In the genomic region with DNA sequence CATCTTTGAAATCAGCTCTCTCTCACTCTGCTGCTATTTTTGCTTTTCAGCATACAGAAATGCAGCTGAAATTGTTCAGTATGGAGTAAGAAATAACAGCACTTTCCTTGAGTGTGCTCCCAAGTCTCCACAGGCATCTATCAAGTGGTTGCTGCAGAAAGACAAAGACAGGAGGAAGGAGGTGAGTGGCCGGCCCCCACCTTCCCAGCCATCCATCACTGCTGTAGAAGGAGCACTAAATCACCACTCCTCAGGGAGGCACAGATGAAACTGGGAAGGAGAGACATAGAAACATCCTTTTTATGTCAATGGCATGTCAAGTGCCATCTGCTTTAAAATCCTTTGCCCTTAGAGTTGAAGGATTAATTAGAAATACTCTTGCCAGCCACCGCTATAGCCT, we compare ENCODE assay signal across 21 mouse cellular contexts.
A peak's percentile ranks its signal among the peaks of the same experiment; 100 is the strongest.
DNase-seq lines count a peak whose midpoint lies in the region; ATAC-seq lines count a peak whose summit lies in the region.
"Had no signal": no experiment of that assay in that cellular context is flagged by ENCODE, and none has a peak within 500 bp of the region (broad histone marks: within the 10 kb centered on the region; RNA-seq: fewer than 3 reads in every experiment).

No protein-coding gene starts in this region.

- H3K4me2 ChIP-seq in forebrain, embryonic 11.5 days (ENCODE audit: low read depth, low read length, severe bottlenecking) = no peak overlapping the region
- H3K4me2 ChIP-seq in forebrain, embryonic 15.5 days (replicated peaks) = no peak overlapping the region
- H3K4me2 ChIP-seq in hindbrain, embryonic 16.5 days (ENCODE audit: low read length) = no peak overlapping the region
- H3K4me2 ChIP-seq in neural tube, embryonic 12.5 days (replicated peaks) = no peak overlapping the region
- H3K4me2 ChIP-seq: liver, embryonic 12.5 days had no signal

- H3K9me3 ChIP-seq in forebrain, embryonic 11.5 days (ENCODE audit: control insufficient read depth, low read length) = no peaks in the 10 kb centered on the region
- 0 out of 2 replicates have a peak, but pooled peaks cover 3% of the 10 kb centered on the region for H3K9me3 ChIP-seq in forebrain, embryonic 10.5 days
- no peaks in the 10 kb centered on the region; the same call in 1 of the 2 replicates for H3K9me3 ChIP-seq in forebrain, embryonic 15.5 days
- H3K9me3 ChIP-seq in hindbrain, embryonic 16.5 days (ENCODE audit: control insufficient read depth, low read length) = peaks cover 4% of the 10 kb centered on the region; the same call in 1 of the 2 replicates
- H3K9me3 ChIP-seq in neural tube, embryonic 12.5 days = no peaks in the 10 kb centered on the region
- H3K9me3 ChIP-seq: liver, embryonic 12.5 days; megakaryocyte, embryonic 14.5 days had no signal

- WGBS in forebrain, embryonic 11.5 days = 48% methylated on average over 2 of the region's 2 CpGs
- 66% methylated on average over 2 of the region's 2 CpGs for WGBS in forebrain, embryonic 10.5 days
- 23% methylated on average over 2 of the region's 2 CpGs for WGBS in forebrain, embryonic 15.5 days
- 39% methylated on average over 2 of the region's 2 CpGs for WGBS in hindbrain, embryonic 16.5 days
- 13% methylated on average over 2 of the region's 2 CpGs for WGBS in neural tube, embryonic 12.5 days

- no peak overlapping the region for H3K4me3 ChIP-seq in forebrain, embryonic 11.5 days (ENCODE audit: low read depth, low read length)
- H3K4me3 ChIP-seq in forebrain, embryonic 10.5 days = no peak overlapping the region
- no peak overlapping the region for H3K4me3 ChIP-seq in forebrain, embryonic 15.5 days
- no peak overlapping the region for H3K4me3 ChIP-seq in hindbrain, embryonic 16.5 days (ENCODE audit: low read length)
- no peak overlapping the region for H3K4me3 ChIP-seq in neural tube, embryonic 12.5 days
- H3K4me3 ChIP-seq: gastrocnemius, adult 2 months; heart, adult 2 months; liver, embryonic 12.5 days; megakaryocyte, embryonic 14.5 days had no signal

- peak; percentile 51 for ATAC-seq in forebrain, embryonic 11.5 days (replicated peaks; ENCODE audit: low FRiP score)
- ATAC-seq in forebrain, embryonic 15.5 days (replicated peaks) = peak; percentile 68
- ATAC-seq in hindbrain, embryonic 16.5 days = peak; percentile 84; the same call in 1 of the 2 replicates
- peak; percentile 45; the same call in 1 of the 2 replicates for ATAC-seq in neural tube, embryonic 12.5 days (ENCODE audit: low FRiP score, low read depth)
- ATAC-seq: intestine, postnatal 0 days; liver, embryonic 12.5 days had no signal

- H3K4me1 ChIP-seq in forebrain, embryonic 11.5 days (replicated peaks; ENCODE audit: control insufficient read depth, insufficient read depth, low read length) = no peaks in the 10 kb centered on the region
- H3K4me1 ChIP-seq in forebrain, embryonic 10.5 days = peaks cover 7% of the 10 kb centered on the region; the same call in 1 of the 2 replicates
- H3K4me1 ChIP-seq in forebrain, embryonic 15.5 days = 0 out of 2 replicates have a peak, but pooled peaks cover 4% of the 10 kb centered on the region
- no peaks in the 10 kb centered on the region for H3K4me1 ChIP-seq in hindbrain, embryonic 16.5 days (ENCODE audit: control insufficient read depth, insufficient read depth, low read depth, low read length)
- H3K4me1 ChIP-seq in neural tube, embryonic 12.5 days = peaks cover 7% of the 10 kb centered on the region
- H3K4me1 ChIP-seq: liver, embryonic 12.5 days; megakaryocyte, embryonic 14.5 days had no signal

- H3K9ac ChIP-seq in forebrain, embryonic 11.5 days (ENCODE audit: low read length) = no peak overlapping the region
- H3K9ac ChIP-seq in forebrain, embryonic 15.5 days (replicated peaks) = no peak overlapping the region
- H3K9ac ChIP-seq in hindbrain, embryonic 16.5 days (ENCODE audit: low read depth, low read length) = no peak overlapping the region
- no peak overlapping the region for H3K9ac ChIP-seq in neural tube, embryonic 12.5 days
- H3K9ac ChIP-seq: liver, embryonic 12.5 days had no signal

- no peak for DNase-seq in forebrain, embryonic 11.5 days (ENCODE audit: low spot score)
- DNase-seq in forebrain, embryonic 10.5 days (ENCODE audit: extremely low spot score, low spot score) = no peak
- no peak for DNase-seq in adrenal gland, postnatal 36 days
- no peak for DNase-seq in heart, adult 9 months (ENCODE audit: low spot score in 2 of 2)
- no peak for DNase-seq in adrenal gland, adult 18-20 months (ENCODE audit: low spot score in 2 of 2)
- DNase-seq: adrenal gland, postnatal 25 days; cerebellum, postnatal 10 days; gastrocnemius, adult 2 months; heart, adult 2 months; heart, postnatal 14 days; kidney, postnatal 10 days; layer of hippocampus, adult 9-11 months; right cerebral cortex, postnatal 14 days; thymus, postnatal 4 days had no signal

- H3K36me3 ChIP-seq in forebrain, embryonic 11.5 days (ENCODE audit: control insufficient read depth, insufficient read depth, low read length) = no peaks in the 10 kb centered on the region
- H3K36me3 ChIP-seq in forebrain, embryonic 10.5 days (replicated peaks) = 0 out of 2 replicates have a peak, but pooled peaks cover 3% of the 10 kb centered on the region
- H3K36me3 ChIP-seq in forebrain, embryonic 15.5 days = no peaks in the 10 kb centered on the region
- H3K36me3 ChIP-seq in hindbrain, embryonic 16.5 days (ENCODE audit: control insufficient read depth, insufficient read depth, low read length) = 0 out of 2 replicates have a peak, but pooled peaks cover 2% of the 10 kb centered on the region
- H3K36me3 ChIP-seq in neural tube, embryonic 12.5 days = 0 out of 2 replicates have a peak, but pooled peaks cover 2% of the 10 kb centered on the region
- H3K36me3 ChIP-seq: liver, embryonic 12.5 days had no signal

- H3K27me3 ChIP-seq in forebrain, embryonic 11.5 days (ENCODE audit: control insufficient read depth, insufficient read depth, low read length) = no peaks in the 10 kb centered on the region
- H3K27me3 ChIP-seq in forebrain, embryonic 10.5 days (ENCODE audit: poor library complexity, severe bottlenecking) = no peaks in the 10 kb centered on the region
- no peaks in the 10 kb centered on the region for H3K27me3 ChIP-seq in forebrain, embryonic 15.5 days
- H3K27me3 ChIP-seq in hindbrain, embryonic 16.5 days (replicated peaks; ENCODE audit: control insufficient read depth, insufficient read depth, low read length) = no peaks in the 10 kb centered on the region
- H3K27me3 ChIP-seq in neural tube, embryonic 12.5 days (replicated peaks) = no peaks in the 10 kb centered on the region
- H3K27me3 ChIP-seq: CH12.LX; liver, embryonic 12.5 days; megakaryocyte, embryonic 14.5 days had no signal

- H3K27ac ChIP-seq in forebrain, embryonic 11.5 days (ENCODE audit: low read depth, low read length) = no peak overlapping the region
- no peak overlapping the region for H3K27ac ChIP-seq in forebrain, embryonic 10.5 days
- H3K27ac ChIP-seq in forebrain, embryonic 15.5 days (replicated peaks) = no peak overlapping the region
- H3K27ac ChIP-seq in hindbrain, embryonic 16.5 days (ENCODE audit: low read depth, low read length) = no peak overlapping the region
- no peak overlapping the region for H3K27ac ChIP-seq in neural tube, embryonic 12.5 days
- H3K27ac ChIP-seq: gastrocnemius, adult 2 months; heart, adult 2 months; liver, embryonic 12.5 days had no signal
